Mouse (Mus musculus): Measurements from ENCODE around the gene Rasgef1b. TPM values are rescaled to one million over a fixed set of nuclear protein-coding genes. Genes with fewer than 3 reads are reported as not detected.

Gene Rasgef1b
- polyA plus RNA-seq, 1 experiment: 1.00 TPM

DNA sequence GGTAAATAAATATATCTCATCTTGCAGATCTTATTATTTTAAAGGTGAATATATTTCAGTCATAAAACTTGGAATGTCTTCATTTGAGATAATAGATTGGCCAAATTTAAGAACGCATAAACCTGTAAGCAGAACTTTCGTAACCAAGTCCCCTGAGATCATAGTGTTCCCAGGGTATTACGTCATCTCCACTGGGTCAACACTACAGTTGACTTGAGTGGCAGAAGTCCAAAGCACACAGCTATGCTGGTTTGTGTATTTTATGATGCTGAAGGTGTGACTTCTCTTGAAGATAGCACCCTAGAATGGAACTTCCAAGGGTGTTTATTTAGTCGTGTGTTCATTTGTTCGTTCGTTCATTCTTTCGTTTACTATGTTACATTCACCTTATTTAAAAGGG, 444.5 kb downstream of the Rasgef1b start:
- Histone ChIP-seq H3K4me3 (replicated peaks; ENCODE audit: control insufficient read depth, low read depth, low read length) (no peak overlapping the region), H3K27ac (ENCODE audit: control insufficient read depth, insufficient read depth, low read depth, low read length, poor library complexity) (no peak overlapping the region), H3K4me1 (ENCODE audit: control insufficient read depth, insufficient read depth, low read length) (no peaks in the 10 kb centered on the region)
- WGBS: 66% methylated on average over 7 of the region's 7 CpGs
- TF ChIP-seq POLR2A (IDR thresholded peaks at IDR 0.05; ENCODE audit: borderline replicate concordance, control insufficient read depth, low read depth, low read length) (no peak), CTCF (IDR thresholded peaks at IDR 0.05; ENCODE audit: control insufficient read depth, insufficient read depth, low read length) (no peak)

DNA sequence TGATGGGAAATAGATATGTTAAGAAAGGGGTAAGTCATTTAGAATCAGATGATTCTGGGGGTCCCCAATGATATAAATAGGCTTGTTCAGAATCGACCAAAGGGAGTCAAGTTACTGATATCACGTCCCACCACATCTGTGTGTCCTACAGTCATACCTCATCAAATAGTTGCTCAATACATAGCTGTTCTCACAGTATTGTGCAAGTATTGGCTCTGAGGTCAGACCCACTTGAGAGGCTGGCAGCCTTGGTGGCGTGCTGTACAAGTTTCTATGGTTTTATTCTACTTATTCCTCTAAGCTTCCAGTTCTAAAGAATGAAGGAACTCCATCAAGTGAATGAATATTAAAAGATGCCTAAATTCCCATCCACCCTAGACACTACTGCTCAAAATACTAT, 445.2 kb downstream of the Rasgef1b start:
- Histone ChIP-seq H3K27ac (ENCODE audit: control insufficient read depth, insufficient read depth, low read depth, low read length, poor library complexity) (no peak overlapping the region), H3K4me3 (replicated peaks; ENCODE audit: control insufficient read depth, low read depth, low read length) (no peak overlapping the region), H3K4me1 (ENCODE audit: control insufficient read depth, insufficient read depth, low read length) (no peaks in the 10 kb centered on the region)
- 30% methylated on average over 3 of the region's 3 CpGs for WGBS
- TF ChIP-seq POLR2A (IDR thresholded peaks at IDR 0.05; ENCODE audit: borderline replicate concordance, control insufficient read depth, low read depth, low read length) (no peak), CTCF (IDR thresholded peaks at IDR 0.05; ENCODE audit: control insufficient read depth, insufficient read depth, low read length) (no peak)

DNA sequence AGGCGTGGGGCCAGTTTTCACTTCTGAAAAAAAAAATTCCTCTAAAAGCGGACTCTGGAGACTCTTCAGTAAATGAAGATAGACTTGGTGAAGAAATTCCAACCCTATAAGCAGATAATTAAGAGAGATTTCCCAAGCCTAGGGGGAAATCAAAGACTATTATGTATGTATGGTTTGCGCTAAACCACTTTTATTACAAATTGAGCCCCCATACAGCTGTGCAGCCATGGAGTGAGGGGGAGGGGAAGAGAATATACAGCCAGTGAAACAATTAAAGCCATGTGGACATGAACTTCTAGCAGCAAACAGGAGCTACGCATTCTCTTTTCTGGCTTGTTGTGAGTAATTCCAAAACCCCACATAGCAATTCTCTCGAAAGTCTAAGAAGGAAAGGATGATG, 448.3 kb downstream of the Rasgef1b start:
- TF ChIP-seq POLR2A (IDR thresholded peaks at IDR 0.05; ENCODE audit: borderline replicate concordance, control insufficient read depth, low read depth, low read length) (no peak), CTCF (IDR thresholded peaks at IDR 0.05; ENCODE audit: control insufficient read depth, insufficient read depth, low read length) (no peak)
- H3K27ac ChIP-seq (ENCODE audit: control insufficient read depth, insufficient read depth, low read depth, low read length, poor library complexity): no peak overlapping the region
- WGBS: 86% methylated on average over 5 of the region's 5 CpGs
- no peak overlapping the region for H3K4me3 ChIP-seq (replicated peaks; ENCODE audit: control insufficient read depth, low read depth, low read length)
- H3K4me1 ChIP-seq (ENCODE audit: control insufficient read depth, insufficient read depth, low read length): no peaks in the 10 kb centered on the region

- Histone ChIP-seq H3K4me3 (replicated peaks; ENCODE audit: control insufficient read depth, low read depth, low read length) (no peak overlapping the region), H3K4me1 (ENCODE audit: control insufficient read depth, insufficient read depth, low read length) (no peaks in the 10 kb centered on the region), H3K27ac (ENCODE audit: control insufficient read depth, insufficient read depth, low read depth, low read length, poor library complexity) (no peak overlapping the region)
- WGBS: 39% methylated on average over 9 of the region's 9 CpGs
- TF ChIP-seq POLR2A (IDR thresholded peaks at IDR 0.05; ENCODE audit: borderline replicate concordance, control insufficient read depth, low read depth, low read length) (no peak), CTCF (IDR thresholded peaks at IDR 0.05; ENCODE audit: control insufficient read depth, insufficient read depth, low read length) (no peak)
Observed at GRCm38 (mm10) chr5:99279016-99279757, 449.7 kb downstream of the Rasgef1b start.

DNA sequence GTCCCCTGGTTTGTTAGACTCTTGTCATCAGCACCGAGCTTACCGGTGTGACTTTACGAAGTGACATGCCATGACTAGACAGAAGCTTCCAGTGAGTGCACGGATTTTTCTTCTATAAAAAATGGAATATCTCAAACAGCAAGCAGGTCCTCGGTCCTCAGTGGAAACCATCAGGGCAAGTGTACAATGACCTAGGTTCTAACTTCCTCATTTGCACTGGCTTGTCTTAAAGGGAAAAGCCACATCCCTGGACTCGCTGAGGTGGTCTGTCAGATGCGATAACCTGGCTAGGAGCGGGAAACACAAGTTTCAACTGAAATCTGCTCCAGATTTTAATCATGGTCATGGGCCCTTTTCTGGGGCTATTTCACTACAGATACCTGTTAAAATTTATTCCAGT, 450.5 kb downstream of the Rasgef1b start:
- Histone ChIP-seq H3K27ac (ENCODE audit: control insufficient read depth, insufficient read depth, low read depth, low read length, poor library complexity) (no peak overlapping the region), H3K4me1 (ENCODE audit: control insufficient read depth, insufficient read depth, low read length) (no peaks in the 10 kb centered on the region), H3K4me3 (replicated peaks; ENCODE audit: control insufficient read depth, low read depth, low read length) (no peak overlapping the region)
- 6% methylated on average over 8 of the region's 8 CpGs for WGBS
- TF ChIP-seq POLR2A (IDR thresholded peaks at IDR 0.05; ENCODE audit: borderline replicate concordance, control insufficient read depth, low read depth, low read length) (no peak), CTCF (IDR thresholded peaks at IDR 0.05; ENCODE audit: control insufficient read depth, insufficient read depth, low read length) (no peak)

DNA sequence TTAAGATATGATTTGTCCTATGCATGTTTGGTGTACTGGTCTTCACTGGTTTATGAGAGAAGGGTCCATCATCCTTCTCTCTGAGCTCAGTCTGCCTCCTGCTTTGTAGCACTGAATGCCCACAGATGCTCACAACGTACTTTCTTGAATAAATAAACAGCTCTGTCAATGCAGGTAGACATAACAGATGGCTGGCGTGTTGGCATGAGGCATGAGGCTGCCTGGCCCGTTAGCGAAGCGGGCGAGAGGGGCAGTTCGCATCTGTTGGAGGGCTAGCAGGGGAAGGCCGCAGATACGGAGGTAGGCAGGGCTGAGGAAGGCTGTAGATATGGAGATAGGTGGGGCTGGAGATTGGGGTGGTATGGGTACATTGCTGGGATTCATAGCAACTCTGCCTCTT, 451.3 kb downstream of the Rasgef1b start:
- Histone ChIP-seq H3K4me1 (ENCODE audit: control insufficient read depth, insufficient read depth, low read length) (no peaks in the 10 kb centered on the region), H3K27ac (ENCODE audit: control insufficient read depth, insufficient read depth, low read depth, low read length, poor library complexity) (no peak overlapping the region), H3K4me3 (replicated peaks; ENCODE audit: control insufficient read depth, low read depth, low read length) (no peak overlapping the region)
- WGBS: 84% methylated on average over 9 of the region's 9 CpGs
- TF ChIP-seq POLR2A (IDR thresholded peaks at IDR 0.05; ENCODE audit: borderline replicate concordance, control insufficient read depth, low read depth, low read length) (no peak), CTCF (IDR thresholded peaks at IDR 0.05; ENCODE audit: control insufficient read depth, insufficient read depth, low read length) (no peak)

GRCm38 (mm10) chr5:99274119-99274563, 454.7 kb downstream of the Rasgef1b start:
- 74% methylated on average over 12 of the region's 12 CpGs for WGBS
- TF ChIP-seq CTCF (IDR thresholded peaks at IDR 0.05; ENCODE audit: control insufficient read depth, insufficient read depth, low read length) (no peak), POLR2A (IDR thresholded peaks at IDR 0.05; ENCODE audit: borderline replicate concordance, control insufficient read depth, low read depth, low read length) (no peak)
- H3K27ac ChIP-seq (ENCODE audit: control insufficient read depth, insufficient read depth, low read depth, low read length, poor library complexity): no peak overlapping the region
- H3K4me1 ChIP-seq (ENCODE audit: control insufficient read depth, insufficient read depth, low read length): no peaks in the 10 kb centered on the region
- no peak overlapping the region for H3K4me3 ChIP-seq (replicated peaks; ENCODE audit: control insufficient read depth, low read depth, low read length)

GRCm38 (mm10) chr5:99271531-99271930, 457.3 kb downstream of the Rasgef1b start:
- no peak overlapping the region for H3K27ac ChIP-seq (ENCODE audit: control insufficient read depth, insufficient read depth, low read depth, low read length, poor library complexity)
- H3K4me1 ChIP-seq (ENCODE audit: control insufficient read depth, insufficient read depth, low read length): no peaks in the 10 kb centered on the region; the same call in 1 of the 2 replicates
- 71% methylated on average over 1 of the region's 1 CpGs for WGBS
- TF ChIP-seq CTCF (IDR thresholded peaks at IDR 0.05; ENCODE audit: control insufficient read depth, insufficient read depth, low read length): no peak
- no peak for TF ChIP-seq POLR2A (IDR thresholded peaks at IDR 0.05; ENCODE audit: borderline replicate concordance, control insufficient read depth, low read depth, low read length)
- no peak overlapping the region for H3K4me3 ChIP-seq (replicated peaks; ENCODE audit: control insufficient read depth, low read depth, low read length)
